Mouse (Mus musculus): ENCODE measurements around the gene Cilp. TPM values are rescaled to one million over a fixed set of nuclear protein-coding genes. Genes with fewer than 3 reads are reported as not detected.
A peak's percentile ranks its signal among the peaks of the same experiment; 100 is the strongest.
"Not testable (repeated sequence)": the region's sequence is repeated elsewhere in the genome, so short reads cannot be mapped to it uniquely, and the experiment has no call there.

Gene Cilp
- total and polyA plus RNA-seq, 3 experiments, result 3.7 to 8.5 (median 4.6) TPM

DNA sequence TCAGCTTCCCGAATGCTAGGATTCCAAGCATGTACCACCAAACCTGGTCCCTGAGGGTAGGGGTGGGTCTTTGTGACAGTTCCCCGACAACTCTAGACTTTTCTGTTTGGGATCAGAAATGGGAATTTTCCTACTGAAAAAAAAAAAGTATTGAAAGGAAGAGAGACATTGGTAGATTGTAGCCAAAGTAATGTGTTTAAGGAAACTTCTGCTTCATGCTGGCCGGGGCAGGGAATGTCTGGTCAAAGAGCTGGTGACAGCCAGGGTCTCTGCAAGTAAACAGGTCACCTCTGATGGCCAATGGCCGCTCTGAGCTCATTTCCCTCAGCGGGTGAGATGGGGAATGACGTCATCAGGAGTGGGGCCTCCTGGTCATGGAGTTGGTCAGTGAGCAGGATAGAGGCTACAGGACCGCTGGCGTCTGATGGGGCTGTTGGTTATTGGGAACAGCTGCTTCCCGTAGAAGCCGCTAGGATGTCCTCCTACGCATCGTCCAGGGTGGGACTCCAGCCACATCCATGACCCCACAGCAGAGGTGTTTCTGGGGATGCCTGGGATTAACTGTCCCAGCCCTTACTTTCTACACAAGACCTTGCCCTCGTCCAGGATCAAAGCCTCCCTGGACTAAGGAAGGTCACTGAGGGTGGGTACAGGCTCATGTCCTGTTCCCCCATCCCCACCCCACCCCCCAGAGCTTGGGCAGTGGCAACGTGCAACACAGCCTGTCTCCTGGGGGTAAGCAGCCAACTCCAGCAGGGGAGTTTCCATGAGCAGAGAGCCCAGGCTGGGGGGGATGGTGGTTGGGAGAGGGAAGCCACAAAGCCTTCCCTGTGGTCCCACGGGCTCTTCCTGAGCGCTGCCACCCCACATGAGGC, 17.2 kb upstream of the Cilp start:
- no peak for DNase-seq

DNA sequence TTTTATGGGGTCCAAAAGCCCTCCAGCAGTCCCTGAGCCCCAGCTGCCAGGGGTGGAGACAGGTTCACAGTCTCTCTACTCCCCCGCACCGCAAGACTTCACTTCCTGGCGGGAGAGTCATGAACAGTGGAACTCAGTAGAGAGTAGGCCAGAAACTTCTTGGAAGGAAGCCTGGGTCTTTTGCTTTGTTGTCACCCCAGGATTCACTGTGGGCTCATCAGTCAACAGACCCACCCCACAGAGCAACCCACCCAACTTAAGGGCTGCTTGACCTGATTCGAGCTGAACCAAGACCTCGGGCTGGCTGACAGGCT, 16.6 kb upstream of the Cilp start:
- DNase-seq, result no peak

DNA sequence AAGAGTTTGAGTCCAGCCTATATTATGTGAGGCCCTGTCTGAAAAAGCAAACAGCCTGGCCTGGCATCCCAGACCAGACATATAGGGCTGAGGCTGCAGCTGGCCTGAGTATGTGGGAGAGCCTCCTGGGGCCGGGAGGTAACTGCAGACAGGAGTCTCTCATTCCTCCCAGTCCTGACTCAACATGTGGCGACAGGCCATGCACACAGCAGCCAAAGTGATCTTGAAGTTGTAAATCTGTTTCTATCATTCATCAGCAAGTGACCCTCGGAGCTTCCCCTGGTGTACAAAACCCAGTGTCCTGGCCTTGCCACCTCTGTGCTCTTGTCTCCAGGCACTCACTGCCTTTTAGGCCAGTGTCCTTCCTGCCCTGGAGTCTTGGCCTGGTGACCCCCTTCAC, 13.0 kb upstream of the Cilp start:
- DNase-seq, result peak; percentile 75

DNA sequence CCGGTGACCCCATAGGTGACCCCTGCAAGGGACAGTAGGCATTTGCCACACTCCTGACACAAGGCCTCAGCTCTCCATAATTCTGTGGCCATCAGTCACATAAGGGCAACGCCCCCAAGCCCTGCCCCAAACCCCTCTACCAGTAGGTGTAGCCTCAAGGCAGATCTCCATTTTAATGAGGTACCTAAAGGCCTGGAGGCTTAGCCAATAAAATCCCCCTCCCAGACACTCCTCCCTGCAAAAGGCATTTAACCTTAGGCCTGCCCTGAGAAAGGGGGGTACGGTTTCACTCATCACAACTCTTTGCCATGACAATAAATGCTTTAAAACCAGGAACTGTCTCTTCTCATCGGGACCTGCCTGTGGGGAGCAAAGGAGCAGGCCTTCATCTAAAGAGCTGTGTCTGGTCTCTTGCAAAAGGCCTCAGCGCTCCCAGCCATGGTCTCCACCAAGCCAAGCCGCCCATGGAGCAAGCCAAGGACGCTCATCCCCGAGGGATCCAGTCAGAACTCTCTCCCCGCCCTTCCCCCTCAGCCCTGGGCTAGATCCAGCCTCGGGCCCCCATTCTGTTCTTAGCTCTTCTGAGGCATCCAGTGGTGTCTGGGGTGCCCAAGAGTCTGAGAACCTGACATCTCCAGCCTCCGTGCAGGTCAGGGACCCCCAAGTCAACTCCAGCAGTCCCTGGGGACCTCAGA, 8.9 kb upstream of the Cilp start:
- no peak for DNase-seq

DNA sequence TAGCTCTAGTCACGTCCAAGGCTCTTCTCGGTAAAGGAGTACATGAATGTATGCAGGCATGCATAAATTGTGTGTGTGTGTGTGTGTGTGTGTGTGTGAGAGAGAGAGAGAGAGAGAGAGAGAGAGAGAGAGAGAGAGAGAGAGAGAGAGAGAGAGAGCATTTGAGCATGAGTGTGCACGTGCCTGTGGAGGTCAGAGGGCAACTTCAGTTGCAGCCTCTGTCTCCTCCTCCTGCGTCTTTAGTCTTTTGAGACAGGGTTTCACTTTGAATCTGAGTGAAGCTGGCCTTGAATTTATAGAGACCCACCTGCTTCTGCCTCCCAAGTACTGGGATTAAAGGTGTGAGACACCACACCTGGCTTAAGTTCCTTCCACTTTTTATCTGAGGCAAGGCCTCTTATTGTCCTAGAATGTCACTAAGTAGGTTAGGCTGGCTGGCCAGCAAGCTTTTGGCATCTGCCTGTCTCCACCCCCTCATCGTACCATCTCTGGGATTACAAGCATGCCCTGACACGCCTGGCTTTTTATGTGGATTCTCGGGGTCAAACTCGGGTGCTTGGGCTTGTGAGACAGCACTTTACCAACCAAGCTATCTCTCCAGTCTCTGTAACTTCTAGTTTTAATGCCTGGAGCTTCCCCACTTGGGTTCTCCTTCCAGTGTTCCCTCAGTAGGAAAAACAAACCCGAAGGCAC, 7.6 kb upstream of the Cilp start:
- no peak for DNase-seq

DNA sequence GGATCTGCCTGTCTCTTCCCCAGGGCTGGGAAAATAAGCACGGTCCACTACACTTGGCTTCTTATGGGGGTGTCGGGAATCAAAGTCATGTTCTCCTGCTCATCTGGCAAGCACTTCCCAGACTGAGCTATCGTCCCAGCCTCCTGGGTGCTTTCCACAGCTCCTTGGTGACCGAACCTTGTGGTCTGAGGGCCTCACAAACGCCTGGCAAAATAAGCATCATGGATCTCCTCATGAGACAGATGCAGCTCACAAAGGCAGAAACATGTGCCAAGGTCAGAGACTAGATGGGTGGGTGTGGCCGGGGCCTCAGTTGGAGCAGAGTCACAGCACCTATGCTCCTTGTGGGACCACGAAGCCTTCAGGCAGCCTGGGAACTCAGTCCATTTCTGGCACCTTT, 5.6 kb upstream of the Cilp start:
- no peak for DNase-seq

DNA sequence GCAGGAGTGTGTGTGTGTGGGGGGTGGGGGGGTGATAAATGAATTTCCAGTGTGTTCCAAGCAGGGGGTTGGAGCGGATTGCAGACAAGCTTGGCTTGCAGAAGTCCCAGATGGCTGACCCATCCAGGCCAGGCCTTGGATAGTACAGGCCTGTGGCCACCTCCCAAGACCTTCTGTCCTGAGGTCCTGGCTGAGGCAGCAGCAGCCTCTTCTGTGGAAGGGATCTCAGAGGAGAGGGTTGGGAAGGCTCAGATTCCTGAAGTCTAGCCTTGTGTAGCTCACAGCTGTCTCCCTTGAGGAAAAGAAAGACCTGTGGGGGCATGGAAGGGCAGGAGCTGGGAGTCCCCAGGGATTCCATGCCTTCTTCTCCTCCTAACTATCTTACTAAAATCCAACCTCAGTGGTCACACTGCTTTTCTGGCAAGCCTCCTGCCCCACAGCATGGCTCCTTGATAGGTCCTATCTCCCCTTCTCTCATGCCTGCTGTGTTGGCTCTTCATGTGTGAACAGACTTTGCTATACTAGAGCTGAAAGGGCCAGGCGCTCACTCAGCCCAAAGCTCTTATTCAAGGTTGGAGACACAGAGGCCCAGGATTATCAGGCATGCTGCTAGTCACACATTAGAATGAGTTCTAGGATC, 3.3 kb upstream of the Cilp start:
- DNase-seq, result no peak

DNA sequence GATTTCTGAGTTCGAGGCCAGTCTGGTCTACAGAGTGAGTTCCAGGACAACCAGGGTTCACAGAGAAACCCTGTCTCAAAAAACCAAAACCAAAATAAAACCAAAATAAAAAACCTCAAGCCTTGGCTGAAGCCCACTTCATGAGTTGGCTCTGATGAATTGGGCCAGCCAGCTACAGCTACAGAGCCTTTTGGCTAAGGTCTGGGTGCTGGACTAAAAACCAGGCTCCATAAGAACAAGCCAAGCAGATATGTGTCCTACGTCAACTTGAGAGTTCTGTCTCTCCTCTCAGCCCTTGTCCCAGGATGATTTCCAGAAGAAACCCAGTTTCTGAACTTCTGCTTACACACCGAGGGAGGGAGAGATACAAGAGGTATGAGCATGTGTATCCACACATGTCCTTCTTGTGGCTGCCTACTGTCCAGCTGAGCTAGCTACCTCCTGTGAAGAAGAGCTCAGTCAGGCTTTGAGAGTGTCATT, 2.3 kb upstream of the Cilp start:
- no peak for DNase-seq

DNA sequence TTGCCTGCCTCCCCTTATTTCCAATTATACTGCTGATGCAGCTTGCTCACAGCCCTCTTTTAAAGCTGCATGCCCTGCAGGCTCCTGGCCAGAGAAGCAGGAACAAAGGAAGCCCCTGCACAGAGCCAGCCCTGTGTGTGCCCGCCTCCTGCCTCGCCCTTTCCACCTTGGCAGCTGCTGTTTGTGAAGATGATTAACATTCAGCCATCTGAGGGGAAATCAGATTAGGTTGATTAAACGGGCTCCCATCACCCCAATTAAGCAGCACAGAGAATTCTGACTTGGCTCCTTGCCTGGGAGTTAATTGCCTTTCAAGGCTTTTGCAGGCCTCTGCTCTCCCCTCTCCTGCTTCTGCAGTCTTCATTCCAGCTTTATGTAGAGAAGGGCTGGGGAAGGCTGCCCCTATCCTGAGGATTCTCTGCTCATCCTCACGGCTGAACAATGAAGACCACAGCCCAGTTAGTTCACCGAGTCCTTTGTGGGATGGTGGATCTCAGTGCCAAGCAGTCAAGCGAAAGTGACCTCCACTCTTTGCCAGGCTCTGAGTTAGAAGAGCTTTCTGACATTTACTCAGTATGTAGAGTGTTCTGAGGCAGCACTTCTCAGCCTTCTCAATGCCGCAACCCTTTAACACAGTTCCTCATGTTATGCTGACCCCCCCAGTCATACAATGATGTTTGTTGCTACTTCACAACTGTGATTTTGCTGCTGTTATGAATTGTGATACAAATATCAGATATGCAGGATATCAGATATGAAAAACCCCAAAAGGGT, 2.9 kb downstream of the Cilp start:
- DNase-seq, result peak; percentile 32

DNA sequence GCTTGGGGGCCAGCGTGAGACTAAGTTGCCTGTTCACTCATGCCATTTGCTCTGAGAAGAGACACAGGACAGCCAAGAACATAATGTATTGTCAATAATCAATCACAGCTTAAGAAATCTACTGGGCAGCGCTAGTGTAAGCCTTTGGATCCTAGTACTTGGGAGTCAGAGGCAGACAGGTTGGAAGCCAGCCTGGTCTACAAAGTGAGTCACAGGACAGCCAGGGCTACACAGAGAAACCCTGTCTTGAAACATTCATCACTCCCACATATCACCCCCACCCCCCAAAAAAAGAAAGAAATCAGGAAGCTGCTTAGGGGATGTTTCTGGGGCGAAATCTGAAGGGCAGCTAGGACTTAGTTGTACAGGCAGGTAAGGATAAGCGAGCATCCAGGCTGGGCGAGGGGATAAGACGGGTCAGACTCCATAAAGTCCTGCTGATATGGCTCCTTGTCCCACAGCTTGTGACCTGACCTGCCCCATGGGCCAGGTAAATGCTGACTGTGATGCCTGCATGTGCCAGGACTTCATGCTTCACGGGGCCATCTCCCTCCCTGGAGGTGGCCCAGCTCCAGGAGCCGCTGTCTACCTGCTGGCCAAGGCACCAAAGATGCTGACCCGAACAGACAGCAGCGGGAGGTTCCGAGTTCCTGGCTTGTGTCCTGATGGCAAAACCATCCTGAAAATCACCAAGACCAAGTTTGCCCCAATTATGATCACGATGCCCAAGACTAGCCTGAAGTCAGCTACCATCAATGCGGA, 8.2 kb downstream of the Cilp start:
- no peak for DNase-seq

DNA sequence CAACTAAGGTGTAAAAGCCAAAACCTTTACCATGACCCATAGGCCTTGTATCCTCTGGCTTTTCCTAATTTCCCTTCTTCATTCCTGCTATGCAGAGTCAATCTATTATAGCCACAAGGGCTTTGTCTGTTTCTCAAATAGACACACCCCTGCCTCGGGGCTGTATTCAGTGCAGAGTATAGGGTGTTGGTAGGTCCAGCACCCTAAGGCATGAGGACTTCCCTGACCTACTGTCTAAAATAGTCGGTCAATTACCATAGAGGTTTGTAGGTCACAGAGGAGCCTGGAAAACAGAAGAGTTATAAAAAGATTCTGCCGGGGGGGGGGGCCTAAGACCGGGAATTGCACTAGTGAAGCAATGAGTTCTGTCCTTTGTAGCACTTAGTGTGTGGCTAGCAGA, 8.9 kb downstream of the Cilp start:
- no peak for DNase-seq

DNA sequence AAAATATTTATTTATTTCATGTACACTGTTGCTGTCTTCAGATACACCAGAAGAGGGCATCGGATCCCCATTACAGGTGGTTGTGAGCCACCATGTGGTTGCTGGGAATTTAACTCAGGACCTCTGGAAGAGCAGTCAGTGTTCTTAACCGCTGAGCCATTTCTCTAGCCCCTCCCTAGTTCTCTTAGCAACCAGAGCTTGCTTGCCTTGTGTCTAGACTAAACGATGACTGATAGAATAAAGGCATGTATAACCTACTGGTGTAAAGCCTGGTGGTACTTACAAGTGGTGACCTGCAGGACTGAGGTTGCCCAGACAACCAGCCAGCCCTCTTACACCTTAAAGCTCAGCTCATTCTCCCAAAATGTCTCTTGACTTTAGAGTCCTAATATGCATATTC, 9.9 kb downstream of the Cilp start:
- not testable (repeated sequence) for DNase-seq

DNA sequence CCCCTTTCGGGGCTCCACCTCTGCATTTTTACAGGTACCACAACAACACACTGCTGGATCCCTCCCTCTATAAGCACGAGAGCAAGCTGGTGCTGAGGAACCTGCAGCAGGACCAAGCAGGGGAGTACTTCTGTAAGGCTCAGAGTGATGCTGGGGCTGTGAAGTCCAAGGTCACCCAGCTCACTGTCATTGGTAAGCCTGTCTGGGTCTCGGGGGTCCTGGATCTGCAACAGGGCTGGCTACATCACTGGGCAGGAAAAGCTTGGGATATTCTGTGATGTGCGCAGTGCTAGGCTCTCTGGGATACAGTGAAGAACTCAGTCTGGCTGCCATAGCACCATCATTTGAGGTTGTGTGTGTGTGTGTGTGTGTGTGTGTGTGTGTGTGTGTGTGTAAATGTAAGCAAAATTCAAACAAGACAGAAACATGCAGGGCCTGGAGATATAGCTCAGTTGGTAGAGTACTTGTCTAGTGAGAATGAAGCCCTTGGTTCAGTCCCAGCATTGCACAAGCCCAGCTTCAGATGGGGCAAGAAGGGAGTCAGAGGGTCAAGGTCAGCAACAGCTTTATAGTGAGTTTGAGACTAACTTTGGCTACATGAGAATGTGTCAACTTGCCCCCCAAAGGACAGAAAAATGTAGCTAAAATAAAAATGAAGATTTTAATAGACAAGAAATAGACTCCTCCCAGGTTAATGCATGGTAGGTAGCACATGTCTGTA, 11.0 kb downstream of the Cilp start:
- peak; percentile 68 for DNase-seq

DNA sequence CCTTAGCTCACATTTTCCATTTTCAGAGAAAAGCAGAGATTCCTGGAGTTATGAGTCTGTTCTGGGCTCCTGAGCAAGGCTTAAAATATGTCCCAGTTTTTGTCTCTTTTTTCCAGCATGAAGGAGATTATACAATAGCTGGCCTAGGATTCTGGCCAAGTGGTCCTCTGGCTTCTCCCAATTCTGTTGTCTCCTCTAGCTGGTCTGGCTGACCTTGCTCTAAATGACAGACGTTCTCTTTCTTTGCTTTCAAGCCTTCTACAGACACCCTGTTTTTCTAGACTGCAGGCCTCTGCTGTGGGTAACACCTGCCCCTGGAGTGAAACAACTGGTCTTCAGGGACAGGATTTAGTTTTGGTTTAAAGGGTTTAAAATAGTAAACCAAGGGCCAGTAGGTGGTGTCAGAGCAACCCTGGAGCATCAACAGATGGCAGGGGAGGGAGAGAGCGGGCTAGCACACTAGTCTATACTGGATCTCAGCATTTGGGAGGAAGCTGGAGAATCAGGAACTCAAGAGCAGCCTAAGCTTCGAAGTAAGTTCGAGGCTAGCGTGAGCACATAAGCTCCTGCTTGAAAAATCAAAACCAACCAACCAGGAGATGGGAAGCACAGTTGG, 16.7 kb downstream of the Cilp start:
- peak; percentile 38 for DNase-seq

DNA sequence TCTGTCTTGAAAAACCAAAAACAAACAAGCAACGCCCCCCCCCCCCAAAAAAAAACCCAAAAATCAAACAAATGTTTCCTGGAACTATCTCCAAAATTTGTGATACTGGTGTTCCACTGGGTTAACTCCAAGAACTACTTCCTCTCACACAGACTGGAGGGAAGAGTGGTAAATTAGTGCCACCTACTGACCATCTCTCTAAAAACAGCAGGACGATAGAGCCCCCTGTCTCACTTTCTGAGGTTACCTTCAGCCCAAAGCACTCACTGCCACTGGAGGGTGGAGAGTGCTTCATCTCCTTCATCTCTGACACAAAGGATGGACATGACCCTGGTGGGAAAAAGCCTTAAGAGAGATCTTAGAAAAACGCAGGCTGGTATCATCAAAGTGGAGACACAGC, 18.3 kb downstream of the Cilp start:
- DNase-seq, result peak; percentile 50

DNA sequence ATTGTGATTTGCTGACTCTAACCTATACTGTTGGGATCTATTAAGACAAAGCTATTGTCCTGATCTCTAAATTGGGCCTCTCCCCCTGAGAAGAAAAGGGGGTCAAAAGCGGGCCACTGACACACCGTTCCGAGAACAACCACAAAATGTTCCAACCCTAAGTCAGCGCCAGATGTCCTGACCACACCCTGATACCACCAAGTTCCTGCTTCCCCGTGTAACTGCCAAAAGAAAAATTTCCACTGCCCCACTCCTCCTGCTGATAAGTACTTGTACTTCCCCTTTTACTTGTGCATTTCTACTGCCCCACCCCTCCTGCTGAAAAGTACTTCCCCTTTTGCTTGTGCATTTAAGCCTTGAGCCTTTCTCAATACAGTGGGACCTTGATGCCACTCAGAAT, 23.3 kb downstream of the Cilp start:
- not testable (repeated sequence) for DNase-seq

DNA sequence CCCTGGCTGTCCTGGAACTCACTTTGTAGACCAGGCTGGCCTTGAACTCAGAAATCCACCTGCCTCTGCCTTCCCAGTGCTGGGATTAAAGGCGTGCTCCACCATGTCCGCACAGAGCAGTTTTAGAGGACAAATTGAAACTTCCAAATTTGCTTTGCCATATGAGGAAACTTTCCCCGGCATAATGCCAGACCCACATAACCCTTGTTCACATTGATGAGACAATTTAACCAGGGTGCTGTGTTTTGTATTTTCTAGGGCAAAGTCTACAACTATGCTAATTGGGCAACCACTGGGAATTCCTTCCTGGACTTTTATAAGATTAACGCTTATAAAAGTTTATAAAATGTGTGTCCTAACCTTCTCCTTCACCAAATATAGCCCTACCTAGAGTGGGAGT, 25.0 kb downstream of the Cilp start:
- no peak for DNase-seq

DNA sequence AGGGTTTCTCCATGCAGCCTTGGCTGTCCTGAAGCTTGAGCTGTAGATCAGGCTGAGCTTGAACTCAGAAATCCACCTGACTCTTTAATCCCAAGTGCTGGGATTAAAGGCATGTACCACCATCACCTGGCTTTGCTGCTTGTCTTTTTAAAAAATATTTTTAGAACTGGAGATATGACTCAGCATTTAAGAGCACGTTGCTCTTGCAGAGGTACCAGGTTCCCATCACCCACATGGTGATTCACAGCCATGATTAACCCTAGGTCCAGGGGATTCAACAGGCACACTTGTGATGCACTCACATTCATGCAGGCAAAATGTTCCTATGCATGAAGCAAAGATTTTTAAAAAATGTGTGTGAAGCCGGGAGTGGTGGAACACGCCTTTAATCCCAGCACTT, 27.4 kb downstream of the Cilp start:
- DNase-seq, result peak; percentile 43

DNA sequence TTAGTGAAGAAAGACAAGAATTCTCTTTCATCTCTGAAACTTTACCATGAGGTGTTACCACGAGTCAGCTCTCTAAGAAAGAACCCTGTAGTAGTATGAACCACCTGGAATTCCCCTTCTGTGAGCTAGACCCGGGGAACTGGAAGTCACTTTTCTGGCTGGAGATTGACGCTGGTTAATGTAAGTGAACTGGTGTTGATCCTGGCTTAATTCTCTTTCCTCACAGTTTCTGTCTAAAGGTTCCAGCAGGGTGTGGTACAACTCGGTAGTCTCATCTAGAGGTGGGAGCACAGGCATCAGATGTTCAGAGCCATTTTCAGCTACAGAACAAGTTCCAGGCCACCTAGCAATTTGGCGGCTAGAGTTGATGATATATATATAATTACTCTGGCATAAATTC, 28.1 kb downstream of the Cilp start:
- DNase-seq, result no peak

DNA sequence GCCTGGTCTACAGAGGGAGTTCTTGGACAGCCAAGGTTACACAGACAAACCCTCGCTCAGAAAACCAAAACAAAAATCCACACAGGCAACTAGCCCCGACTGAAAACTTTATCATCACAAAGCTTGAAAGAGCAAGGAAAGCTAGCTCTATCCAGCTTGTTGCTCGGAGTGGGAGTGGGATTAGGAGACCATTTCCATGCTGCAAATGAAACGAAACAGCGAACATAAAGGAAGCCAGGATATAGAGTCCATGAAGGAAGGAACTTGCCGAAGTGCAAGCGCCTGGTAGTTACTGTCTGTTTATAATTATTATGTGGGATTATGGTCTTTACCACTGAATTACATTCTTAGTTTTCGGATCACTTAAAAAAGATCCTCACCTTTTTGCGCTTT, 28.6 kb downstream of the Cilp start:
- no peak for DNase-seq

Data from adrenal gland, adult 2 months (tissue).